Mouse (Mus musculus): ENCODE results near the gene Eif3d.

- TF ChIP-seq CTCF (IDR thresholded peaks at IDR 0.05; ENCODE audit: insufficient read depth, low read length) (no peak), POLR2A (IDR thresholded peaks at IDR 0.05; ENCODE audit: borderline replicate concordance, extremely low read depth, low read depth, low read length) (no peak)
Observed at GRCm38 (mm10) chr15:77934326-77934725, 36.3 kb downstream of the Eif3d start.
